Mouse (Mus musculus) gastrocnemius, postnatal 36 days (tissue): Measurements from ENCODE around the gene Zmynd19. TPM values are rescaled to one million over a fixed set of nuclear protein-coding genes. Genes with fewer than 3 reads are reported as not detected.

Experiments
- DNase-seq, 2 experiments: peaks; one replicate each; pipeline ENCODE4 v3.0.0; 2022
- intact Hi-C: fragments of 180-260 bp; cut with DNase I; formaldehyde crosslinking; loops from one replicate; pipeline ENCODE4 v1.15.1; 2025
- long read RNA-seq, 2 experiments: library from polyadenylated mRNA; stranded (forward); transcript quantifications; one replicate each; pipeline ENCODE4 v2.0.0; 2021
- total RNA-seq, 2 experiments: library from RNA; stranded (reverse); gene quantifications; 2 replicates each; pipeline ENCODE4 v1.2.3; 2021

The Zmynd19 gene
- 10 to 100 TPM; 19.4 to 19.5 TPM for total RNA-seq
- long read RNA-seq, experiment 1, partial matches to known transcripts, result 0 of 11 reads
- long read RNA-seq, experiment 1, other reads (novel, unspliced or antisense), result 8 of 11 reads
- long read RNA-seq, experiment 2, transcript Zmynd19-201 (6 exons, 3,903 nt), result major isoform, 9 of 23 reads
- long read RNA-seq, experiment 2, partial matches to known transcripts, result 0 of 23 reads
- long read RNA-seq, experiment 2, other reads (novel, unspliced or antisense), result 14 of 23 reads

DNA sequence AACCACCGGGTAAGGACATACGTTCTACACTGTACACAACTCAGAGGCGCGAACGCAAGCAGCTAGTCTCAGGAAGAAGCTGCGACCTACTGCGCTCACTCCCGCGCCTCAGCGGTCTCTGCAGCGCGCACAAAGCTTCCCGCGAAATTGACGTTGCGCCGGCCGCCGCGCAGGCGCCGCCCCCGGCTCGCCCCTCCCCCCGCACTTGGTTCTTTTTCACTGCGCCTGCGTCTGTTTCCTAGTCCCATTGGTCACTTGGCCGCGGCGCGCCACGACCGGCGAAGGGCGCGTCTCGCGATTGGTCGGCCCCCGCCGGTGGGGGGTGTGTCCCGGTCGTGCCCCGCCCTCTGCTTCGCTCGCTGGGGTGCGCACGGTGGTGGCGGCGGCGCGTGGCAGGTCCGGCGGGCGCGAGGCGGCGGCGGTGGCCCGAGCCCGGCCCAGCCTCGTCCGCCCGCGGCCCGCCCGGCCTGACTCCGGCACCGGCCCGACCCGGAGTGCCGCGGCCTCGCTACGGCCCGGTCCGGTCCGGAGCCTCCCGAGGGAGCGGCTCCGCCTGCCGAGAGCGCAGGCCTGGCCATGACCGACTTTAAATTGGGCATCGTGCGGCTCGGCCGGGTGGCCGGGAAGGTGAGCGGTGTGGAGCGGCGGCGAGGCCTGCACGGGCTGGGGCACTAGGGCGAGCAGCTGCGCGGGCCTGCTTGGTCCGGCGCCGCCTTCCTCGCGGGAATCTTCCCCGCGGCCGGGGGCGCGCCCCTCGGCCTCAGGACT, at the start of gene Zmynd19:
Gene Zmynd19, plus strand, starts transcription at position 372 of the 768 bp plus-strand sequence.
- DNase-seq, result peak; percentile 96 to 98
- intact Hi-C loops, result no loop called here

DNA sequence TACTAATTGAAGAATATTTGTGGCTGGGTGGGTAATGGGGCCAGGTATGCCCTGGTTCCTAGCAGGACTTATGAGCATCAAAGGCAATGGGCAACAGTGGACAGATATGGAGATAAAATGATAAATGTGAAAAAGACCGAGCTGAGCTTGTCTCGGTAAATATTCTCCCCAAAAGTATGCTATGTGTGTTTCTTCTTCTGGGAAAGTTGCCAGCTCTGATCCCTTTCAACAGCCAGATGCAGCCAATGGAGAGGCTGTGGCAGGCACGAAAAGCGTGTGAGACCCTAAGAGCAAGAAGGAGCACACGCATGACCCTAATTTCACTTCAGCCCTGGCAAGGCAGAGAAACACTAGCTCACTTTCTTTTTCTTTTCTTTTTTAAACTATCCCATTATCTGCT, 48.5 kb upstream of the Zmynd19 start:
- intact Hi-C loops, result no loop called here
- DNase-seq, result no peak

DNA sequence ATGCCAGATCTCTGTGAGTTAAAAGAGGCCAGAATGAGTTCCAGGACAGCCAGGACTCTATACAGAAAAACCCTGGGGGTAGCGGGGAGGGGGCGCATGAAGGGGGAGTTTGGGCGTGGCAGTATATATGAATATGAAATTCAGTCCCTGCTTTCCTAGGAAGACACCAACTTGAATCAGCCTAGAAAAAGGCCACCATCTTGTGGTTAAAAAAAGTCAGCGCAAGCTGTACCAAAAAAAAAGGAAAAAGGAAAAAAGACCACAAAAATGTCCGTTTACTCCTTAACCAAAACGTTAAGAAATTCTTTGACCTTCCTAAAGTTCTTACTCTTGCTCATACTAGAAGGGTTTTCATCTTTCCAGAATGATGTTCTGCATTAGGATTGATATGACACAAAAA, 46.6 kb upstream of the Zmynd19 start:
- DNase-seq, result no peak
- intact Hi-C loops, result no loop called here

DNA sequence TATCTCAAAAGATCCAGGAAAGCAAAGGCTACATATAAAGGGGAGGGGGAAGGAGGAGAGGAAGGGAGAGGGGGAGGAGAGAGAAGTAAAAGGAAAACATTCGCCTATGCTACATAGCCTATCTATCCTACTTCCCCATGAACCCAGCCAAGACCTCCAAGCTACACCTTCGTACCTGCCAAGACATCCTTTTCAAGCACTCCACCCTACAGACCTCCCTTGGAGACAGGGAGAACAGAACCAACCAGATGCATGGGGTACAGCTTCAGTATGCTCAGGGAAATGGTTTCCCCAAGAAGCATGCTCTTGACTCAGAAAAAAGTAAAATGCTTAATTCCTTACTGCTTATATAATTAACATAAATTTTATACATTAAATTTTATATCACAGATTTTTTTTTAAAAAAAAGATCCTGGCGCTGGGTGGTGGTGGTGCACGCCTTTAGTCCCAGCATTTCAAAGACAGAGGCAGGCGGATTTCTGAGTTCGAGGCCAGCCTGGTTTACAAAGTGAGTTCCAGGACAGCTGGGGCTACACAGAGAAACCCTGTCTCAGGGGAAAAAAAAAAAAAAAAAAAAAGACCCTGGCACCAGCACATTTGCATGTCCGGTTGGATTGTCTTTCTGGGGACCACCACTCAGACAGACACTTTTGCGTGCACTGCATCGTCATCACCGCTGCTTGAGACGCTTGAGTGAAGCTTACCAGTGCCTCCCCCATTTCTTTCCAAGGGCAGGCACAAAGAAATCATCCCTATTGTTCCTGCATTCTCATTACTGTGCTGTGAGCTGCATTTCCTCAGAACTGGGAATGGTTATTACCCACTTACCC, 44.6 kb upstream of the Zmynd19 start:
- no peak for DNase-seq
- intact Hi-C loops, result no loop called here

DNA sequence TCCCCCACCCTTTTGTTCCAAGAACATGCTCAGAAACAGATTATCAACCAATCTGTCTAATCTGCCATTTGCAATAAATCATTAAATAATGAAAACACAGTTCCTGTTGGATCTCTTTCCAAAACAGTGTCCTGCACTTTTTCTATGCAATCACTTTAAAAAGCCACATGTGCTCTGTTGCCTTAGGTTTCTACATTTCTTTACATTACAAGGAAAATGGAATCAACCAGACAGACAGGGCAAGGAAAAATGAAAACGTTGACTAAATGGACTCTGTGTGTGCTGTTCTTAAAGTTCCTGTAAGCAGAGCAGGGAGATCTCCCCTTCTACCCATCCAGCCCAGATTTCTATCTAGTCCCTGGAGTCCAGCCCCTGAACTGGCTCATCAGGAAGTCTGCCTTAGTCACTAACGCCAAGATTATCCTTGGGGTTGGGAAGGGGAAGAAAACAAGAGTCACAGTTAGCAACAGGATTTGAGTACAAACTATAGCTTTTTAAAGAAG, 43.9 kb upstream of the Zmynd19 start:
- intact Hi-C loops, result no loop called here
- DNase-seq, result no peak

DNA sequence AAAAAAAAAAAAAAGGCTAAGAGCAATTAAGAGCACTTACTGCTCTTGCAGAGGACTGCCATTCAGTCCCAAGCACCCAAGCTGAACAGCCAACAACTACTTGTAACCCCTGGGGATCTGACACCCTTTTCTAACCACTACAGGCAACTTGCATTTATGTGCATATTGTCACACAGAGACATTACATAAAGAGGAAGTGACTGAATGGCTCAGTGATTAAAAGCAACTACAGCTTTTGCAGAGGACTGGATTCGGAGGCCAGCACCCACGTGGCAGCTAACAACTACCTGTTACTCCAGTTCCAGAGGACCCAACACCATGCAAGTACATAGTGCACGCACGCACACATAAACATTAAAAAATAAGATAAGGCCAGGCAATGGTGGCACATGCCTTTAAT, 39.1 kb upstream of the Zmynd19 start:
- intact Hi-C loops, result no loop called here

DNA sequence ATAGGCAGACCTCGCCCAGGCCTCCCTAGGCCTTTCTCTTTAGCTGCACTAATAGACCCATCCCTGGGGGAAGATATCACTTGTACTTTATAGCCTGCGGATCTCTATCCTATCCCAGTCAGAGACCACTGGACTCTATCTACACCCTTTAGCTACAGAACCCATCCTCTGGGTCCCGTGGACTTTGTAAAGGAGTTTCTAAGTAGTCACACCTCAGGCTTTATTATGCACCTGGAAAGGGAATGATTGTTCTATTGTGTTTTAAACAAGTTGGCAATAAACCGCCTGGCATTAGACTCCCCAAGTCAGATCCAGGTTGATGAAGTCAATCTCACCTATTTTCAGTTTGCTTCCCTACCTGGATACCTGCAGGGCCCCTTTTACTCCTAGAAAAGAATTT, 37.4 kb upstream of the Zmynd19 start:
- intact Hi-C loops, result no loop called here

More for the DNA sequence above, 39.1 kb upstream of the Zmynd19 start:
- no peak for DNase-seq

DNA sequence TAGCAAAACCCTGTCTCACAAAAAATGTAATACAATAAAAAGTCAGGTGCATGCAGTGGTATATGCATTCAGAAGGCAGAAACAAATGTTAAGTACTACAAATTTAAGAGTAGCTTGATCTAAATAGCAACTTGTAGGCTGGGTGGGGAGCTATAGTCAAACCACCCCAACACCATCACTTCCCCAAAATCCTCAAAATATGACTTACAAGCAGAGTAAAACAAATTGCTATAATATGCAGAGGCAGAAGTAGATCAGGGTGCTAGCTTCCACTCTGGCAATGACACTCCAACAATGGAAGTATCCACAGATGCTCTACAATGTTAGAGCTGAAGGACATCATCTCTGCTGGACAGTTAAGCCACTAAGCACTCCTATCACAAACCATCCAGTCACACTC, 37.0 kb upstream of the Zmynd19 start:
- intact Hi-C loops, result no loop called here
- DNase-seq, result no peak

More for the DNA sequence above, 37.4 kb upstream of the Zmynd19 start:
- DNase-seq, result no peak

DNA sequence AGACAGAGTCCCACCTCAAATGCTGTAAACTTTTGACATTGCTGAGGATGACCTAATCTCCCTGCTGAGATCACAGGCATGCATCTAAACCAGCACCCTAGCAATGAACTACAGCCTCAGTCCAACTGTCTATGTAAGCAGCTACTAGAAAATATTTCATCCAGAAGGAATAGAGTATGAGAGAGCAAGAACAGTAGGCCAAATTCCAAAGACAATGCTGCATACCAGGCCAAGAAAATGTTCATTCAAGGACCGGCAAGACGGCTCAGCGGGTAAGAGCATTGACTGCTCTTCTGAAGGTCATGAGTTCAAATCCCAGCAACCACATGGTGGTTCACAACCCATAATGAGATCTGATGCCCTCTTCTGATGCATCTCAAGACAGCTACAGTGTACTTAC, 34.8 kb upstream of the Zmynd19 start:
- intact Hi-C loops, result no loop called here
- DNase-seq, result no peak

DNA sequence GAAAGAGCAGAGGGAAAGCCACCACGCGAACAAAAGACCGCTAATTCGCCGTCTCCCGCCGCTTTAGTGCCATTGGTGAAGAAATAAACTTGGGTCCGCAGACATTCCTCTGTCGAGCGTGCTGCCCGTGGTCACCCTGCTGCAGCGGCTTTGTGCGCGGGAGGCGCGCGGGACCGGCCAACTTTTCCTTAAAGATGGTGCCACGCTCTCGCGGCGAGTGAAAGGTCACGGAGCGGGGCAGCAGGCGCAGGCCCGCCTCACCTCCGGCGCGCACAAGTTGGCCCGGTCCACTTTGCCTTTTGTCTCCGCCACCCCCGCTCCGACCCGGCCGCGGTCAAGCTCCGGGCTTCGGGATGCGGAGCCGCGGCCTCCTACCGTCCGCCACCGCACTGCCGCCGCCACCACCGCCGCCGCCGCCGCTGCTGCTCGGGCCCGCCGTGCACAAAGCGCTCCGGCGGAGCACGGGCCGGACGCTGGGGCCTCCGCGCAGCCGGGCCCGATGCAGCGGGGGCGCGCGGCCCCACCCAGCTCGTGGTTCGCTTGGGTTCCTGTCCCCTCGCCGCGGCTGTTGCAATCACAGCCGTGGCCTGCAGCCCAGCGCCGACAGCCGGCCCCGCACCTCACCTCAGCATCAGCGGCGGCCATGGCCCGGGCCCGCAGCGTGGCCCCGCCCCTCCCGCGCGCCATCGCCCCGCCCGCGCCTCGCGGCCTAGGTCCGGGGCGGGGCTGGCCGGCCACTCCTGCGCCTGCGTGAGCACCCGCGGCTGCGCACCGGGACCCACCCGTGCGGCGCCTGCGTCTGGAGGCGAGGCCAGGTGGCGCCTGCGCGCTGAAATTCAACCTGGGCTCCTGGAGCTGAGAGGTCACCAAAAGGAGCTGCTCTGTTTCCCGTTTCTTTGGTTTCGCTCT, 30.4 kb upstream of the Zmynd19 start, which contains the start of gene Ehmt1:
Gene Ehmt1, minus strand, starts transcription at position 685 of the 909 bp plus-strand sequence.
- intact Hi-C loops, result no loop called here
- peak; percentile 90 to 91 for DNase-seq

DNA sequence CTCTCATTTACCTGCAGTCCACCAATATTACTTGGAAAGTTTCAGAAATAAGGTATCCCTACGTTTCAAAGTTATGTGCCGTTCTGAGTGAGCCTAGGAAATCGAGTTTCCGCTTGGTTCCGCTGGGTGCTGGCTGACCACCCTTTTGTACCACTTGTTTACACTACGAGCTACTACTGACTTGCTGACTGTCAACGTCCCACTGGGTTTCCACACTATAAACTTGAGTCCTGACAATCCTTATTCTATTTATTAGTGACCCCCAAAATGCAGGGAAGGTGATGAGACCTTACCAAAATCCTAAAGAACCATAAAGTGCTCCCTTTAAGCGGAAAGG, 29.8 kb upstream of the Zmynd19 start:
- intact Hi-C loops, result no loop called here
- DNase-seq, result no peak

DNA sequence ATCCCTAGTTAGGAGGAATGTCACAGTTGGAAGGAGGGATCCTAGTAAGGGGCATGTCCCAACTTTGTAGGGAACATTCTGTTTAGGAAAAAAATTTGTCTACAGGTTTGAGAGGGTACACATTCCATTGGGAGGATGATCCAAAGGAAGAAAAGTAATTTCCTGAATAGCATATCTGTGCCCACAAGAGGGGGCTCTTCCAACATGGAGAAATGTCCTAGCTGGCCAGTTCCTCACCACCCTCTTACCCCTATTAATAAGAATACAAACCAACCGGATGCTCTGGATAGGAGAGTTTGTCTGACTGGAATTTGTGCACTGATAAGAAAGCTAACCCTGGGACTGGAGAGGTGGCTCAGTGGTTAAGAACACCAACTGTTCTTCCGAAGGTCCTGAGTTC, 26.0 kb upstream of the Zmynd19 start:
- intact Hi-C loops, result no loop called here
- DNase-seq, result no peak

DNA sequence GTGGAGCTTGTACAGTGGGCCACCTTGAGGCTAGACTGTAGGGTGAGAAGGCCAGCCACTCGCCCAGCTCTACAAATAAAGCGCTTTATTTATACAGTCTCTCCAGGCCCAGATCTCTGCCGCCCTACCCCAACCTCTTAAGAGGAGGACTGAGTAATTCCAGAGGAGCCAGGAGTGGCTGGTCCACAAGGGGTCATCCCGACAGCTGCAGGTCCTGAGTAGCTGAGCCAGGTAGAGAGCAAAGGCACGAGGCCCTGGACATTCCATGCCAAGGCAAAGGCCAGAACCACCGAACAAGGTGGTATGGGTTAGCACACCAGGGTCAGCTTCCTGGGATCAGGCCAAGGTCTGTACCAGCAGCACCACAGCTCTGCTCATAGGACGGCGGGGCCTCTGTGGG, 24.3 kb upstream of the Zmynd19 start:
- intact Hi-C loops, result no loop called here
- no peak for DNase-seq

DNA sequence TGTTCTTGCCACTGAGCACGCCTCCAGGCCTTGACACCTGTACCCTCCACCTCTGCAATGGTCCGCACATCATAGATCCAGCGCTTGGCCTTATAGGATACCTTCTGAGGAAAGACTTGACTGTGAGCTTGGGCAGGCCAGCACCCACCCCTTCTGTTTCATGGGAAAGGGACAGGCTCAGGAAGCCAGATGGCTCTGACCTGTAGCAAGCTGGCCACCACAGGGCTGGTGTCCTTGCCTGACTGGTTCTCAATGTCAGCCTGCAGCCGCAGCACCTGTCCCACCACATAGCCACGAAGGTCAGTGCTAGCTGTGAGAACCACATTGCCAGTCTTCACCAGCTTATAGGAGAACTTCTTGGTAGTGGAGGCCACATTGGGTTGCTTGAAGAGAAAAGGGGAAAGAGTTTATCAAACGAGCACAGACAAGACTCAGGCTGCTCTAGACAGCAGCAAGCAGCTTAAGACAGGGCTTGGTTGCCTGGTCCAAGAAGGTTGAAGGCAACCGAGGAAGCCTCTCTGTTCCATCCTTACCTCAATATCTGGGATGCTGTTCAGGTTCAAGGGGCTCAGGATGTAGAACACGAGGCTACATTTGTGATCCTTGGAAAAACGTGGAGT, 23.1 kb upstream of the Zmynd19 start:
- intact Hi-C loops, result no loop called here
- DNase-seq, result no peak

DNA sequence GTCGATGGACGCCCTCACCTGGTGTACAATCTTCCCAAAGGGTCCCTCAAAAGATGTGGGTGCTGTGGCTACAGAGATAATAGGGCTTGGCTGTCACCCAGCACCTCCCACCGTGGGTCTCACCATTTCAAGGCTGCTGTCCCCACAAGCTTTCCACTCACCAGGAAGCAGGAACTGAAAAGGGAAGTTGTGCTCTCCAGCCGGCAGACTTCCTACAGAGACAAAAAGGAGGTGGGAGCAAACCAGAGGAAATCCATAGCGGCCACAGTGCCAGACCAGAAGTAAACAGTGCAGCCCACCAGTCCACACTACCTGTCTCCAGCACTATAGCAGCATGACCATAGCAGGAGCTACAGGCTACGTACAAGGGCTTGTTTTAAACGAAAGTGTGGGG, 22.6 kb upstream of the Zmynd19 start:
- DNase-seq, result no peak

DNA sequence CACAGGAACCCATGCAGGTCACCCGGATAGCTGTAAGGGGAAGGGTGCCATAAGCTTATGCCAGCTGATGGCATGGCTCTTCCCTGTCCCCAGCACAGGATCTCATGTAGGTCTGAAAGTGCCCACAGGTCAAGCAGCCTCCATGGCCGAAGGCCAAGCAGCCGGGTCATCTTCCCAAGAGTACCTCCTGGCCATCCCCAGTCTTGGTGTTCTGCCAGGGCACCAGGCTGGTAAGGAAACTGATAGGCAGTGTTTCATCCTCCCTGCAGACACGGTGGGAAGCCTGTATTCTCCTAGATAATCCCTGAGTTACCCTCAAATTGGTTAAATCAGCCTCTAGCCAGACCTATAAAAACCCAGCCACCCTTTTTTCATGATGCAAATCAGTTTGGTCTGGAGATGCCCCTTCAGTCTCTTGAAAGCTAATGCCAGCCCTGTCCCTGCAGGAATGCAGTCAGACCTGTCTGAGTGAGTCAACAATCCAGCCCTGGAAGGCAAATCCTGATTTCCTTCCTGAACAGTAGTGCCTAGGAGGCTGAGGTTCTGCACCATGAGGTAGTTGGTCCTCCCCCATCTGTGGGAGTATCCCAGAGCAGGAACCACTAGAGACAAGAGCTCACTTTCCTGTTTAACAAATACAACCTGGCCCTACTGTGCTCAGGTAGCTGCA, 21.6 kb upstream of the Zmynd19 start:
- intact Hi-C loops, result no loop called here

More for the DNA sequence above, 22.6 kb upstream of the Zmynd19 start:
- intact Hi-C loops, result no loop called here

DNA sequence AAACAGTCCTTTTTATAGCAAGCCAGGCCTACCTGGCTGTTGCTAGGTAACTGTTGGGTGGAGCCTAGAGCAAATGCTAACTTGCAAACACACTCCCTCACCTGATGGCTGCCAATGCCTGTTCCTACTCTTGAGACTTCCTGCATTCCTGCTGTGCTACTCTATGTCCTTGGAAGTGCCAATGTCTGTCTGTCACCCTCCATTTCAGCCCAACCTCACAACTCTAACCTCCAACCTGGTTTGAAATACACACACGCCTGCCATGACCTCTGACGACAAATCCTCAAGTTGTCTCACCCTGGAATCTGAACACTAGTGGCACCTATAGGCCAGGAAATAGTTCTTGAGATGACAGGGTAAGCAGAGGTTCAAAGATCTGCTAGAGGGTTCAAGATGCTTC, 20.5 kb upstream of the Zmynd19 start:
- intact Hi-C loops, result no loop called here
- DNase-seq, result no peak

More for the DNA sequence above, 21.6 kb upstream of the Zmynd19 start:
- DNase-seq, result peak; percentile 42 to 57

DNA sequence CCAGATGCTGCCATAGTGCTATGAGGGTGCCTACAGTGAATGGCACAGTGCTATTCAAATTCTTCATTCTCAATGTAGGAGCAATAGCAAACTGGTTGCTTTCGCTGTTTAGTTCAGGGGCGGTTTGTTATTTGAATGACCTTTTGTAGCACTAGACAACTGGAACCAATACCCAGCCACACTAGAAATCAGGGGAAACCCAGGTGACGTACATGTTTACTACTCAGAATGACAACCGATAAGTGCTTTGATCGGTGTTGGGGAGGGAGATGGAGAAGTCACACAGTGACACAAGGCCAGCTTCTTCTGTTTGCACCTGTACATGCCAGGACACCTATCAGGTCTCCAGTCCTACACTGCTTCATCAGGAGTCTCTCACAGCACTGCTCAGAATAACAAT, 20.0 kb upstream of the Zmynd19 start:
- no peak for DNase-seq

DNA sequence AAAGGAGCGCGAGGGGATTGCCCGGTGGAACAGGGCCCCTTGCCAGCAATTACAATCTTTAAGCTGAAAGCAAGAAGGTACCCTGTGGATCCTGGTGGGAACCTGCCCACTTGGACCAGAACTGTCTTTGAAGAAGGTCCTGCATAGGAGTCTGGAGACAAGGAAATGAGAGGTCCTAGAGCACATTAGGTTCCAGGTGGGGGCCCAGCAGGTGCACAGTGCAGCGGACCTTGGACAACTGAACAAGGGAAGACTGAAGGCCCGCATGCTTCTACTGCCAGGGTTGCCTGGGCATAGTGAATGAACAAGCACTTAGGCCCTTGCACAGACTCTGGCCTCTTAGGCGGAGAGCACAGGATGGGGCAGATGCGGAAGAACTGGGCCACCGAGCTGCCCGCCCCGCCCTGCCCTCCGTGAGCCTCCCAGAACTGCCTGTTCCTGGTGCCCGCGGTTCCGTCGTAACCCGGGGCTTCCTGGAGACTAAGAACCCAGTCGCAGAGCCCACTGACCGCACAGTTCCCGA, 15.1 kb upstream of the Zmynd19 start:
- intact Hi-C loops, result no loop called here
- DNase-seq, result no peak

More for the DNA sequence above, 20.0 kb upstream of the Zmynd19 start:
- intact Hi-C loops, result no loop called here
